Mouse (Mus musculus) urinary bladder, adult 18-20 months (tissue): Measurements from ENCODE around the gene Fam183b.
"Not testable (repeated sequence)": the region's sequence is repeated elsewhere in the genome, so short reads cannot be mapped to it uniquely, and the experiment has no call there.

Experiments
- DNase-seq, 2 experiments: peaks; one replicate each; pipeline ENCODE4 v3.0.0; 2022; ENCODE audit warnings: low spot score in 2 of 2, mixed read lengths in 2 of 2

The Fam183b gene

DNA sequence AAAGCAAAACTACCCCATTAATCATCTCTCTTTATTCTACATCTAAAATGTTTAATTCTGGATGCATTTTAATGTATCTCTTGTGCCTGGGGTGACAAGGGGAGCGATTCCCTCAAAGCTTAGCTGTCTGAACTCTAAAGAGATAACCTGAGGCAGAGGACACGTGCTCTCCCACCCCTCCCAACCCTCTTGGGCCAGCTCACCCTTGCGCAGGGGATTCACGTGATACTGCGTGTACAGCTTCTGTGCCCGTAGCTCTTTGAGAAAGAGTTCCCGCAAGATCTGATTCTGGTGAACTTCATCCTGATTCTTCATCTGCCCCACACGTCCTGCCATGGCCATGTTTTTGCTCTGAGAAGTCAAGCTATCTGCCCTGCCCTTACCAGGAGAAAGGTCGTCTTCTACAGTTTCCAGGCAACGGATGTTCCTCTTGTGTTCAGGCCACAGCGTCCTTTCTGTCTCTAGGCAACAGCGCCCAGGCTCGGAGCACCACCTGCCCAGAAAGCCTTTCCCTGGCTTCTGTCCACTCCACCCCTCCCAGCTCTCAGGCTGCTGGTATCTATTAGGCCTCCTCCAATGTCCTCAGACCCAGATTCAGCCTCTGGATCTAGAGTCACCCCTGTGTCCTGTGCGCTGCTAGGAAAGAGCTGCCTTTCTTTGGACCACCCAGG lies at the start of gene Fam183b:
TSS of gene Fam183b (minus strand) at position 403 of the 671 bp plus-strand sequence.
- no peak for DNase-seq

GRCm38 (mm10) chr11:58849731-58850130 lies 48.0 kb upstream of the Fam183b start:
- no peak for DNase-seq

DNA sequence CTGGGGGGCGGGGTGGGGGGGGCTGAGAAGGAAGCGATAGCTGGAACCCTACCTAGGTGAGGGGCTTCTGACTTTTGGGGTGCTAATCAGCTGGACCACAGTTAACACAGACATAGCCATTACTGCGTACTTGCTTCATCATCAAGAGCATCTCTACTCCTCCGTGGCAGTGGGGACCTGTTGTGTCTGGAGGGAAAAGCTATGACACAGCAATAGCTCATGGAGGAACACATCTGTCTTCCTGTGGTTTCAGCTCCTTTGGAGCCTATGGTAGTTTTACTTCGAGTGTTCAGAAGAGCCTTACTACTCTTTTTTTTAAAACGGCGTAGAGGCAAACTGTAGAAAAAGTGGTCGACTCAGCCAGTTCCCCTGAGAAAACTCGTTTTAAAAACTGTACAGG lies 45.9 kb upstream of the Fam183b start:
- DNase-seq = no peak

- peak; percentile 52 to 84 for DNase-seq
These were observed 45.2 kb upstream of the Fam183b start, which contains the start of gene Gm12258 for GRCm38 (mm10) chr11:58846919-58847461. Gene Gm12258, plus strand, starts transcription at chr11:58847158.

- DNase-seq = not testable (repeated sequence)
These were observed 37.2 kb upstream of the Fam183b start, which contains the start of gene Olfr311 for GRCm38 (mm10) chr11:58838951-58839350. Gene Olfr311, plus strand, starts transcription at chr11:58839251.

GRCm38 (mm10) chr11:58832541-58832940 lies 30.8 kb upstream of the Fam183b start:
- DNase-seq = not testable (repeated sequence)

GRCm38 (mm10) chr11:58829764-58830163 lies 28.0 kb upstream of the Fam183b start:
- DNase-seq = no peak

DNA sequence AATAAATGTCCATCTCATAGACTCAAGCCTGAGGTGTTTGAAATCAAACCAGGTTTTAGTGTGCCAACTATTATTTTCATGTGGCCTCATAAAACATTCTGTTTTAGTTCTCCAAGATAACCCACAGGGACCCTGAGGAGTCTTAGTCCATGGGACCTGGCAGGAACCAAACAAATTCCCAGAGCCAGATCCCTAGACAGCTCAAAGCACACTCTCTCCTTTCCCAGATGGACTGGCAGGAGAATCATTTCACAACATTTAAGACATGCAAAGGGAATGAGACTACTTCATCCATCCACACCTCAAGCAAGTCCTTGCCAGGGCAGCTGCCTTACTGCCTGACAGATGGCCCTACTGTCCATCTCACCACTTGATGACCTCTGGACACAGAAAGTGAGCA lies 27.2 kb upstream of the Fam183b start, which contains the start of gene Olfr312:
TSS of gene Olfr312 (plus strand) at position 301 of the 400 bp plus-strand sequence.
- not testable (repeated sequence) for DNase-seq

- no peak for DNase-seq
These were observed 13.9 kb upstream of the Fam183b start for GRCm38 (mm10) chr11:58815676-58816075.

DNA sequence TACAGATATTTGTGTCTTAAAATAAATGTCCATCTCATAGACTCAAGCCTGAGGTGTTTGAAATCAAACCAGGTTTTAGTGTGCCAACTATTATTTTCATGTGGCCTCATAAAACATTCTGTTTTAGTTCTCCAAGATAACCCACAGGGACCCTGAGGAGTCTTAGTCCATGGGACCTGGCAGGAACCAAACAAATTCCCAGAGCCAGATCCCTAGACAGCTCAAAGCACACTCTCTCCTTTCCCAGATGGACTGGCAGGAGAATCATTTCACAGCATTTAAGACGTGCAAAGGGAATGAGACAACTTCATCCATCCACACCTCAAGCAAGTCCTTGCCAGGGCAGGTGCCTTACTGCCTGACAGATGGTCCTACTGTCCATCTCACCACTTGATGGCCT lies 12.9 kb upstream of the Fam183b start, which contains the start of gene Olfr313:
TSS of gene Olfr313 (plus strand) at position 301 of the 400 bp plus-strand sequence.
- not testable (repeated sequence) for DNase-seq

DNA sequence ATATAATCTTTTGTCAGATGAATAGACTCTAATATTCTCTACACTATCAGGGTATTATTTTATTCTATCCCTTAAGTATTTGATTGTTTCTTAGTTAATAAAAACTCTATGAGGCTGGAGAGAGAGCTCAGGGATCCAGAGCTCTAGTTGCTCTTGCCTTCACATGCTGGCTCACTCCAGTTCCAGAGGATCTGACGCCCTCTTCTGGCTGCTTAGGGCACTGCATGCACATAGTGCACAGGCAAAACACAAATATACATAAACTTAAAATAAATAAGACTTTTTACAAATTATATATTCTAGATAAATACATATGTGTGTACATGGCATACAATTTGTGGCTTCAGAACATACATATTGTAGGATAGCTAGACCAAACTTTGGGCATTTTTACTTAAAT lies 10.2 kb upstream of the Fam183b start:
- DNase-seq = no peak

- DNase-seq = no peak
These were observed 2.6 kb upstream of the Fam183b start for GRCm38 (mm10) chr11:58804393-58804792.

GRCm38 (mm10) chr11:58803871-58804270 lies 2.1 kb upstream of the Fam183b start:
- no peak for DNase-seq

- no peak for DNase-seq
These were observed 2.0 kb downstream of the Fam183b start for GRCm38 (mm10) chr11:58799747-58800146.

DNA sequence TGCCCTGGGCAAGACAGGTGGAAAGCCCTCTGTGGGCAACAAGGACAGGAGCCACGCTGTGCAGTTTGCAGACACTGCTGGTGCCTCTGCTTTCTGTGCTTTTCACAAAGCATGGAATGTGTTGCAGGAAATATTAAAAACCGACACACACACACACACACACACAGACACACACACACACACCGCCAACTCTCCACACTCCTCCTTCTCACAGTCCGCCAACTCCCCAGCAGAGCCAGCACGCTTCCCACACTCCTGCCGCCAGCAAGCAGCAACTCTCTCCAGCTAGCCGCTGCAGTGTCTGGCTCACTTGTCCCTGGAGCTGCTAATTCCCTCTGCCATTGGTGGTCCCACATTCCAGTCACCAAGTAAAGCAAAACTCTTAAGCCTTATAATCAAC lies 4.9 kb downstream of the Fam183b start:
- DNase-seq = no peak

GRCm38 (mm10) chr11:58795856-58796255 lies 5.9 kb downstream of the Fam183b start:
- DNase-seq = no peak

DNA sequence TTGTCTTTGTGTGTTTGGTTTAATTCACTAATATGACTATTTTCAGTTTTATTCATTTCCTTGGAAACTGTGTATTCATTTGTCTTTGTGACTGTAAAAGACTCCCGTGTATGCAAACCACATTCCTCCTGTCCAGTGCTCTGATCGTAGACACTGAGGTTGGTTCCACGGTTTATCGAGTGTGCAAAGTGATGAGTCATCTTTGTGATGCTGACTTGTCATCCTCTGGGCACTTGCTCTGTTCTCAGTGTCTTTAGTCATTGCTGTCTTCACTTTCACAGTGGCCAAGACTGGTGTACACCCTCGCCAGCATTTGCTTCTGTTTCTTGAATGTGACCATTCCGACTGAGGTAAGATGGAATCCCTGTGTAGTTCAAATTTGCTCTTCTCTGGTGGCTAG lies 11.1 kb downstream of the Fam183b start:
- no peak for DNase-seq

GRCm38 (mm10) chr11:58790053-58790452 lies 11.7 kb downstream of the Fam183b start:
- DNase-seq = no peak

- DNase-seq = no peak
These were observed 12.2 kb downstream of the Fam183b start for GRCm38 (mm10) chr11:58789532-58789931.

DNA sequence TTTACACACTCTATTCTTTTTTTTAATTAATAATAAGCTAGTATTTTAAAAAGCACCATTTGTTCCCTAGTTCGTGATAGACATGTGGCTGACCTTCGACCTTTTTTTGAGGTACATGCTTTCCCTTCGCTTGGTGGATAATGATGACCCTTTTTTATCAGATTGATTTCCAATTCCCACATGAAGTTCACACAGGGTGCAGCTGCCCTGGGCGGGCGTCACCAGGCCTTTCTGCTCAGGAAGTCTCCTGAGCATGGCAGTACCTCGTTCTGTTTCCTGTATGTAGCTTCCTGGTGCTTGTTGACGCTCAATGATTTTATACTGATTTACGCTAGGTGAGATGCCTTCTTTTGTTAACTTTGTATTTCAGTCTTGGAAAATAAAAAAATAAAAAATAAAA lies 13.4 kb downstream of the Fam183b start:
- DNase-seq = no peak

- no peak for DNase-seq
These were observed 14.1 kb downstream of the Fam183b start for GRCm38 (mm10) chr11:58787651-58788050.

DNA sequence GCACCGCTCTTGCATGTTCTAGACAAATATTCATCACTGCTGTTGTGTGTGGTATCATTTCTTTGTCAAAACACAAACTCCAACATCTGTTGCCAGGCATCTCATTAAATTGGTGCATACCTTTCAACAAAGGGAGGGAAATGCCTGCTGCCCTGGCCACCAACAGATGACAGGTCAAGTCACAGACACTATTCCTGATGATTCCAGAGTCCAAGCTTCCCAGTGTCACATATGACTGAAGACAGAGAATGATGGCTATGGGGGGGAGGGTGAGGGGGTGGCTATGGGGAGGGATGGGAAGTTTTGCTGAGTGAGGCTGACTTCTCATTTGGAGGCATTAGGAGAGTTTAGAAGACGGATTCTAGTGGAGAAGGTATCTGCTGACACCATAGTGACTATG lies 17.6 kb downstream of the Fam183b start:
- no peak for DNase-seq

DNA sequence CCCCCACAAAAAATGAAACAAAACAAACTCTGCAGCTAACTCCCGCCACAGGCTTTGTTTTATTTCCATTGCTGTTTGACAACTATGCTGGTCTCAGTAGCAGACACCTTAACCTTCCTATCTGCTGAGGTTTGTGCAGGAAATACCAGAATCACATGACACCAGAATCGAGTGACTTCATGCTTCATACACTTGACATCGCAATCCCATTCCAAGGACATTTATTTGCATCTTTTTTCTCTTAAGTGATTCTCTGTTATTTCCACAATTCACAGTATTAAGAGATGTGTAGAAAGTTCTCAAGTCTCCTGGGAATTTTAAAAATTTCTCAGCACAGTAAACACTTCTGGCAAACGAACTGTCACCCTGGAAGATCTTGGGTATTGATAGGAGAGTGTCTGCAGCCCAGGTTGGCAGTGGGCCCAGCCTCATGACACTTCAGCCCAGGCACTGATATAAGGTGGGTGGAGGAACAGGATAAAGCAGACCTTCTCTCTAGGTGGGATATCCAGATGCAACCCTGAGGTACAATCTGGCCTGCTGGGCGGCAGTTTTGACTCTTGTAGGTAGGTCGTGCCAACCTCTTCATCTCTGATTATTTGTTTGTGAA lies 19.2 kb downstream of the Fam183b start, which contains the start of gene Olfr314:
TSS of gene Olfr314 (plus strand) at position 473 of the 610 bp plus-strand sequence.
- no peak for DNase-seq
